Mouse (Mus musculus): ENCODE results near the gene Cyp46a1.

GRCm38 (mm10) chr12:108297033-108297432 is 37.1 kb upstream of the Cyp46a1 start:
- TF ChIP-seq TAL1 (IDR thresholded peaks at IDR 0.05; ENCODE audit: low read length) (no peak), GATA1 (IDR thresholded peaks at IDR 0.05; ENCODE audit: low read length) (no peak)
